In the genomic region with DNA sequence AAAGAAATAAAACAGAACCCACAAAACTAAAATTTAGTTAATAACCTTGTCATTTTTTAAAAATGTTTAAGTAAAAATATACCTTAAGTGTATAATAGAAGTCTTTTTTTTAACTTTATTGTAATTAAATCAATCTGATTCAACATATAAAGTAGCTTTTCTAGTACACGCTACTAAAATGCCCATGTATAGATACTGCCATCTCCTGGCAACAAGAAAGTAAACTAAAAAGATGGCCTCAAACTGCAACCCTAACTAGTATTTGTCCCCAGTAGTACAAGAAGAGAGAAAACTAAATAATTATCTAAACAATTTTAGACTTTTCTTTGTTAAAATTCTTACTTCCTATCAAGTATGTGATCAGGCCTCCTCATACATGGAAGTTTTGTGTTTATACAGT, we compare ENCODE assay signal across 18 mouse cellular contexts. TPM values are rescaled to one million over a fixed set of nuclear protein-coding genes. Genes with fewer than 3 reads are reported as not detected.
DNase-seq lines count a peak whose midpoint lies in the region; ATAC-seq and TF ChIP-seq lines count a peak whose summit lies in the region.
"Had no signal": no experiment of that assay in that cellular context is flagged by ENCODE, and none has a peak within 500 bp of the region (broad histone marks: within the 10 kb centered on the region; RNA-seq: fewer than 3 reads in every experiment).

No protein-coding gene starts in this region.

- intact Hi-C loops in left cerebral cortex, adult 2 months (cut with DNase I) = no loop called here
- intact Hi-C loops in left cerebral cortex, postnatal 10 days (cut with DNase I) = loop anchor here (5.0 kb wide), 1 partner anchor 42 kb away; a partner anchor contains a TSS

- ATAC-seq in forebrain, embryonic 14.5 days = no peak
- no peak for ATAC-seq in forebrain, embryonic 12.5 days (ENCODE audit: low FRiP score)
- ATAC-seq in activated CD4-positive, CD25-positive, alpha-beta regulatory T cell, adult 4 months = no peak
- ATAC-seq: intestine, embryonic 15.5 days had no signal

- peaks cover 54% of the 10 kb centered on the region for H3K36me3 ChIP-seq in forebrain, embryonic 14.5 days (ENCODE audit: control insufficient read depth, insufficient read depth, low read length)
- H3K36me3 ChIP-seq in forebrain, embryonic 12.5 days (replicated peaks) = peaks cover 48% of the 10 kb centered on the region
- peaks cover 17 to 65% of the 10 kb centered on the region in 2 experiments for H3K36me3 ChIP-seq in CH12.LX (replicated peaks in 1 of 2; ENCODE audit: control insufficient read depth in 1 of 2, insufficient read depth in 1 of 2, low read length in 1 of 2)

- H3K27ac ChIP-seq in forebrain, embryonic 14.5 days (ENCODE audit: low read depth, low read length) = no peak overlapping the region
- H3K27ac ChIP-seq in forebrain, embryonic 12.5 days = no peak overlapping the region
- no peak overlapping the region for H3K27ac ChIP-seq in left cerebral cortex, adult 2 months
- no peak overlapping the region for H3K27ac ChIP-seq in CH12.LX (ENCODE audit: insufficient read depth, low read depth)
- H3K27ac ChIP-seq: intestine, embryonic 15.5 days; limb, embryonic 13.5 days; lung, embryonic 15.5 days had no signal

- no peak for TF ChIP-seq EP300 in CH12.LX (IDR thresholded peaks at IDR 0.05; ENCODE audit: low read length)

- no peaks in the 10 kb centered on the region for H3K27me3 ChIP-seq in forebrain, embryonic 14.5 days (replicated peaks; ENCODE audit: control insufficient read depth, insufficient read depth, low read length)
- no peaks in the 10 kb centered on the region for H3K27me3 ChIP-seq in forebrain, embryonic 12.5 days
- no peaks in the 10 kb centered on the region for H3K27me3 ChIP-seq in CH12.LX (replicated peaks)
- H3K27me3 ChIP-seq: intestine, embryonic 15.5 days; limb, embryonic 13.5 days; lung, embryonic 15.5 days had no signal

- H3K9ac ChIP-seq in forebrain, embryonic 14.5 days (ENCODE audit: low read length) = no peak overlapping the region
- H3K9ac ChIP-seq in forebrain, embryonic 12.5 days = no peak overlapping the region
- H3K9ac ChIP-seq in CH12.LX (ENCODE audit: insufficient read depth, low read depth) = no peak overlapping the region
- H3K9ac ChIP-seq: intestine, embryonic 15.5 days; limb, embryonic 13.5 days; lung, embryonic 15.5 days had no signal

- no peaks in the 10 kb centered on the region for H3K4me1 ChIP-seq in forebrain, embryonic 14.5 days (ENCODE audit: control insufficient read depth, insufficient read depth, low read length)
- no peaks in the 10 kb centered on the region for H3K4me1 ChIP-seq in forebrain, embryonic 12.5 days
- peaks cover 0 to 22% of the 10 kb centered on the region in 2 experiments; a peak in 2 of 4 replicates for H3K4me1 ChIP-seq in CH12.LX (ENCODE audit: control insufficient read depth in 1 of 2, insufficient read depth in 2 of 2)
- H3K4me1 ChIP-seq: intestine, embryonic 15.5 days; lung, embryonic 15.5 days had no signal

- 53% methylated on average over 1 of the region's 1 CpGs for WGBS in forebrain, embryonic 14.5 days
- WGBS in forebrain, embryonic 12.5 days = 69% methylated on average over 1 of the region's 1 CpGs

- no peak for TF ChIP-seq POLR2A in CH12.LX (IDR thresholded peaks at IDR 0.05; ENCODE audit: low read depth, low read length)

- peak; percentile 51 for TF ChIP-seq CTCF in left cerebral cortex, adult 2 months (IDR thresholded peaks at IDR 0.05)
- peak in 1 of 2 experiments; percentile 44; a peak in 2 of 4 replicates for TF ChIP-seq CTCF in CH12.LX (conservative IDR thresholded peaks at IDR 0.05 in 1 of 2, IDR thresholded peaks at IDR 0.05 in 1 of 2; ENCODE audit: low read depth in 2 of 2, low read length in 2 of 2)

- no peak overlapping the region for H3K4me2 ChIP-seq in forebrain, embryonic 14.5 days (ENCODE audit: low read length)
- no peak overlapping the region for H3K4me2 ChIP-seq in forebrain, embryonic 12.5 days
- H3K4me2 ChIP-seq in CH12.LX (ENCODE audit: insufficient read depth, low read depth, poor library complexity, severe bottlenecking) = no peak overlapping the region
- H3K4me2 ChIP-seq: intestine, embryonic 15.5 days; limb, embryonic 13.5 days; lung, embryonic 15.5 days had no signal

- dilution Hi-C loops in CH12.LX (cut with MboI; ENCODE audit: extremely low pct_ligation_motif_present, extremely low pct_unique_long_range_greater_than_20kb, low sequenced_read_pairs) = no loop called here

- no peaks in the 10 kb centered on the region for H3K79me2 ChIP-seq in CH12.LX (replicated peaks; ENCODE audit: control insufficient read depth, extremely low read depth, insufficient read depth, poor library complexity, severe bottlenecking)

- no peak overlapping the region for H3K4me3 ChIP-seq in forebrain, embryonic 14.5 days (ENCODE audit: low read depth, low read length)
- no peak overlapping the region for H3K4me3 ChIP-seq in forebrain, embryonic 12.5 days (replicated peaks)
- H3K4me3 ChIP-seq in left cerebral cortex, adult 2 months = no peak overlapping the region
- no peak overlapping the region for H3K4me3 ChIP-seq in CH12.LX (replicated peaks in 1 of 3; ENCODE audit: low read depth in 2 of 3, low read length in 2 of 3, poor library complexity in 1 of 3)
- H3K4me3 ChIP-seq: erythroblast, embryonic 14.5 days; intestine, embryonic 15.5 days; limb, embryonic 13.5 days; lung, embryonic 15.5 days had no signal

- H3K9me3 ChIP-seq in forebrain, embryonic 14.5 days (replicated peaks; ENCODE audit: control insufficient read depth, low read length) = no peaks in the 10 kb centered on the region
- H3K9me3 ChIP-seq in forebrain, embryonic 12.5 days = no peaks in the 10 kb centered on the region
- no peaks in the 10 kb centered on the region for H3K9me3 ChIP-seq in CH12.LX (replicated peaks; ENCODE audit: low read length)
- H3K9me3 ChIP-seq: intestine, embryonic 15.5 days; limb, embryonic 13.5 days; lung, embryonic 15.5 days had no signal

- TF ChIP-seq RAD21 in CH12.LX (IDR thresholded peaks at IDR 0.05; ENCODE audit: low read depth, low read length) = peak; percentile 32

- DNase-seq in forebrain, embryonic 14.5 days (ENCODE audit: low spot score) = peak; percentile 58
- DNase-seq in left cerebral cortex, adult 2 months (ENCODE audit: extremely low spot score in 1 of 2, low spot score in 2 of 2) = no peak
- DNase-seq in left cerebral cortex, postnatal 10 days (ENCODE audit: extremely low spot score in 1 of 2, low spot score in 2 of 2) = no peak
- no peak for DNase-seq in CH12.LX (ENCODE audit: extremely low read depth)
- DNase-seq in retina, embryonic 14.5 days (ENCODE audit: low spot score) = peak; percentile 32
- no peak for DNase-seq in adrenal gland, postnatal 25 days
- DNase-seq: B cell, adult 2 months; cerebellum, adult 2 months; heart, adult 11 months; heart, postnatal 14 days; kidney, postnatal 4 days; thymus, postnatal 4 days had no signal

- in situ Hi-C loops in CH12.LX (cut with MboI; ENCODE audit: low pct_ligation_motif_present, low pct_unique_long_range_greater_than_20kb, low sequenced_read_pairs) = no loop called here

TF ChIP-seq in CH12.LX, 34 proteins besides CTCF, POLR2A, EP300 and RAD21 (continues in another document):
- TF ChIP-seq MYC (IDR thresholded peaks at IDR 0.05; ENCODE audit: low read depth, low read length) (no peak), ZKSCAN1 (IDR thresholded peaks at IDR 0.05; ENCODE audit: borderline replicate concordance, low read depth, low read length) (no peak)

RNA-seq across cellular contexts. Expression of a gene that starts 10.0 kb away (rescaled TPM):
- polyA plus RNA-seq in forebrain, embryonic 14.5 days (2014; fragmentation: Nextera tagmentation; extraction: Ambion mirVana) = 9.7 and 11.8 TPM in 2 replicates
- polyA plus RNA-seq in forebrain, embryonic 12.5 days (2016; fragmentation: Nextera tagmentation; extraction: Ambion mirVana) = 26.2 and 31.6 TPM in 2 replicates
- total RNA-seq in left cerebral cortex, adult 2 months (2021) = 10 to 100 TPM; 33.9 to 34.5 TPM
- total RNA-seq in left cerebral cortex, postnatal 10 days (2021) = 10 to 100 TPM; 40.1 to 45.7 TPM
- total RNA-seq in CH12.LX (2012; rRNA removed) (22.5 and 23.1 TPM in 2 replicates), CH12.LX (2014; rRNA removed) (43.6 and 44.7 TPM in 2 replicates)
- 35.8 and 43.6 TPM in 2 replicates for polyA plus RNA-seq in CH12.LX (2012; ENCODE audit: insufficient read length, low read depth)
- total RNA-seq in adrenal gland, postnatal 25 days (2021) = 25.1 and 27.5 TPM in 2 replicates
- polyA plus RNA-seq in activated CD4-positive, CD25-positive, alpha-beta regulatory T cell, adult 4 months (2017; shearing (Covaris generic)) = 10 to 100 TPM; 24.4 to 26.3 TPM

RNA-seq across cellular contexts. Expression of a gene that starts 10.0 kb away (rescaled TPM):
- polyA plus RNA-seq in forebrain, embryonic 14.5 days (2014; fragmentation: Nextera tagmentation; extraction: Ambion mirVana) = 110 and 126 TPM in 2 replicates
- polyA plus RNA-seq in forebrain, embryonic 12.5 days (2016; fragmentation: Nextera tagmentation; extraction: Ambion mirVana) = 103 TPM in 2 replicates
- total RNA-seq in left cerebral cortex, adult 2 months (2021) = 10 to 100 TPM; 87.4 to 93.1 TPM
- 100 to 1,000 TPM; 103 to 105 TPM for total RNA-seq in left cerebral cortex, postnatal 10 days (2021)
- 128 and 180 TPM in 2 replicates for total RNA-seq in CH12.LX (2012; rRNA removed)
- 96.1 and 96.3 TPM in 2 replicates for total RNA-seq in CH12.LX (2014; rRNA removed)
- 207 and 220 TPM in 2 replicates for polyA plus RNA-seq in CH12.LX (2012; ENCODE audit: insufficient read length, low read depth)
- 96.4 and 99.5 TPM in 2 replicates for total RNA-seq in adrenal gland, postnatal 25 days (2021)
- 10 to 100 TPM; 26.3 to 28.5 TPM for polyA plus RNA-seq in activated CD4-positive, CD25-positive, alpha-beta regulatory T cell, adult 4 months (2017; shearing (Covaris generic))

RNA-seq across cellular contexts. Expression of a gene that starts 42.8 kb away (rescaled TPM):
- 1.3 and 1.7 TPM in 2 replicates for polyA plus RNA-seq in forebrain, embryonic 14.5 days (2014; fragmentation: Nextera tagmentation; extraction: Ambion mirVana)
- polyA plus RNA-seq in forebrain, embryonic 12.5 days (2016; fragmentation: Nextera tagmentation; extraction: Ambion mirVana) = 0.86 and 1.1 TPM in 2 replicates
- 10 to 100 TPM; 54.0 to 58.1 TPM for total RNA-seq in left cerebral cortex, adult 2 months (2021)
- 10 to 100 TPM; 41.8 to 44.6 TPM for total RNA-seq in left cerebral cortex, postnatal 10 days (2021)
- total RNA-seq in CH12.LX (2012; rRNA removed) (0.17 and 0.21 TPM in 2 replicates), CH12.LX (2014; rRNA removed) (0.08 TPM in 1 of 2 replicates, not detected in the other)
- 0.26 and 0.33 TPM in 2 replicates for polyA plus RNA-seq in CH12.LX (2012; ENCODE audit: insufficient read length, low read depth)
- total RNA-seq in adrenal gland, postnatal 25 days (2021) = 3.9 and 6.6 TPM in 2 replicates
- polyA plus RNA-seq in activated CD4-positive, CD25-positive, alpha-beta regulatory T cell, adult 4 months (2017; shearing (Covaris generic)) = under 1 TPM; 0.28 to 0.56 TPM

RNA-seq across cellular contexts. Expression of a gene that starts 57.7 kb away (rescaled TPM):
- polyA plus RNA-seq in forebrain, embryonic 14.5 days (2014; fragmentation: Nextera tagmentation; extraction: Ambion mirVana) = 16.8 and 23.1 TPM in 2 replicates
- polyA plus RNA-seq in forebrain, embryonic 12.5 days (2016; fragmentation: Nextera tagmentation; extraction: Ambion mirVana) = 6.0 and 6.4 TPM in 2 replicates
- 100 to 1,000 TPM; 650 to 692 TPM for total RNA-seq in left cerebral cortex, adult 2 months (2021)
- total RNA-seq in left cerebral cortex, postnatal 10 days (2021) = 100 to 1,000 TPM; 441 to 451 TPM
- total RNA-seq in CH12.LX (2012; rRNA removed) (28.5 and 31.6 TPM in 2 replicates), CH12.LX (2014; rRNA removed) (1.0 and 1.3 TPM in 2 replicates)
- 2.9 and 3.6 TPM in 2 replicates for polyA plus RNA-seq in CH12.LX (2012; ENCODE audit: insufficient read length, low read depth)
- 0.81 and 1.2 TPM in 2 replicates for total RNA-seq in adrenal gland, postnatal 25 days (2021)
- not detected for polyA plus RNA-seq in activated CD4-positive, CD25-positive, alpha-beta regulatory T cell, adult 4 months (2017; shearing (Covaris generic))
- polyA plus RNA-seq: erythroblast, embryonic 14.5 days had no signal

Comparison
In these comparisons a context has a peak if more than half of its experiments do, and no peak if none do; other contexts are left out.
1. DNase-seq: peak in forebrain, embryonic 14.5 days (single experiment) and retina, embryonic 14.5 days (single experiment); none in left cerebral cortex, adult 2 months (0 of 2), left cerebral cortex, postnatal 10 days (0 of 2), CH12.LX (single experiment) and adrenal gland, postnatal 25 days (single experiment).